Mouse (Mus musculus): ENCODE measurements around the gene Fpr-rs6. TPM values are rescaled to one million over a fixed set of nuclear protein-coding genes. Genes with fewer than 3 reads are reported as not detected.

Gene Fpr-rs6
- polyA plus RNA-seq (2015; fragmentation: Illumina TruSeq; extraction: RNeasy Lipid Tissue Mini Kit (QIAGEN cat#74804); ENCODE audit: low read depth, low replicate concordance), result not detected

DNA sequence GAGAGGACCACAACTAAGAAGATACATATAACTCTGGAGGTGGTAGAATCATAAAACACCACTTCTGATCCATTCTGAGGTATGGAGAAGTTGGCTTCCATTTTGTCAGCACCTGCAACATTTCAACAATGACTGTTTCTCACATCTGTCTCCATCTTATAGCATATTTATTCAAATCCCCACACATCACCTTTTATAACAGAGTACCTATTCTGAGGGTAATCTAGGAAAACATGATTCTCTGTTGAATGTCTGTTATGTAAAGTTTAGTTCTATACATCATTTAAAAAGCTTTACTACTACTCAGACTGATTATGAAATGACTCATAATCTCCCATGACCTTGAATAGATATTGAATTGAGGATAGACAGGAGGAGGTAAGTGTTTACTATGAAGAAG, at the start of gene Fpr-rs6:
TSS of gene Fpr-rs6 (minus strand) at position 101 of the 400 bp plus-strand sequence.

Other genes with a start within 250 kb of the Fpr-rs6 start
- gene Vmn2r104, start 134.8 kb downstream of the Fpr-rs6 start, polyA plus RNA-seq (2015; fragmentation: Illumina TruSeq; extraction: RNeasy Lipid Tissue Mini Kit (QIAGEN cat#74804); ENCODE audit: low read depth, low replicate concordance), result not detected
- not detected for gene Fpr-rs7, start 68.9 kb downstream of the Fpr-rs6 start, polyA plus RNA-seq (2015; fragmentation: Illumina TruSeq; extraction: RNeasy Lipid Tissue Mini Kit (QIAGEN cat#74804); ENCODE audit: low read depth, low replicate concordance)
- gene Vmn2r105, start 52.0 kb upstream of the Fpr-rs6 start, polyA plus RNA-seq (2015; fragmentation: Illumina TruSeq; extraction: RNeasy Lipid Tissue Mini Kit (QIAGEN cat#74804); ENCODE audit: low read depth, low replicate concordance), result not detected
- not detected for gene Vmn2r106, start 102.5 kb upstream of the Fpr-rs6 start, polyA plus RNA-seq (2015; fragmentation: Illumina TruSeq; extraction: RNeasy Lipid Tissue Mini Kit (QIAGEN cat#74804); ENCODE audit: low read depth, low replicate concordance)
- not detected for gene Vmn2r107, start 162.1 kb upstream of the Fpr-rs6 start, polyA plus RNA-seq (2015; fragmentation: Illumina TruSeq; extraction: RNeasy Lipid Tissue Mini Kit (QIAGEN cat#74804); ENCODE audit: low read depth, low replicate concordance)
- gene Vmn1r224, start 231.0 kb upstream of the Fpr-rs6 start, polyA plus RNA-seq (2015; fragmentation: Illumina TruSeq; extraction: RNeasy Lipid Tissue Mini Kit (QIAGEN cat#74804); ENCODE audit: low read depth, low replicate concordance), result not detected